21 mouse cellular contexts compared by ENCODE assay signal in the genomic region with DNA sequence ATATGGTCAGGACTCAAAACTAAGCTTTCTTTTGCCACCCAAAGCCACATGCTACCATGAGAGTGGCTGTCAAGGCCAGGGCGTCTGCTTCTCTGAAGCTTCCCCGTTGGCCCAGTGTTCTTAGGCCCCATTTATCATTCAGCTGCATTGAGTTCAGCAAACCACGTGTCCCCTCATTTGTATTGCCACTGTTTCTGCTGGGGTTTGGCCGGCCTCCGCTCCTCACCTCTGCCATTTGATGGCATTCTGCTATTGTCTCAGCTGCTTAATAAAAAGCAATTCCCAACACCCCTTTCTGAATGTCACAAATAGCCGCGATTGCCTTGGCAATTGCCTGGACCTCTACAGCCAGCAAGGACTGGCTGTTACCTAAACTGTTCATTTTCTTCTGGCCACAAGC.
DNase-seq lines count a peak whose midpoint lies in the region; ATAC-seq and TF ChIP-seq lines count a peak whose summit lies in the region.
"Had no signal": no experiment of that assay in that cellular context is flagged by ENCODE, and none has a peak within 500 bp of the region (broad histone marks: within the 10 kb centered on the region; RNA-seq: fewer than 3 reads in every experiment).

No protein-coding gene starts in this region.

- WGBS in hindbrain, embryonic 10.5 days = 54% methylated on average over 7 of the region's 7 CpGs
- WGBS in hindbrain, postnatal 0 days = 30% methylated on average over 7 of the region's 7 CpGs
- WGBS in forebrain, embryonic 16.5 days = 31% methylated on average over 7 of the region's 7 CpGs
- 10% methylated on average over 7 of the region's 7 CpGs for WGBS in neural tube, embryonic 12.5 days

- H3K9me3 ChIP-seq in hindbrain, embryonic 10.5 days = no peaks in the 10 kb centered on the region
- no peaks in the 10 kb centered on the region for H3K9me3 ChIP-seq in hindbrain, postnatal 0 days (ENCODE audit: low read length)
- H3K9me3 ChIP-seq in forebrain, embryonic 16.5 days (ENCODE audit: control insufficient read depth, low read length) = peaks cover 3% of the 10 kb centered on the region; the same call in 1 of the 2 replicates
- H3K9me3 ChIP-seq in neural tube, embryonic 12.5 days = no peaks in the 10 kb centered on the region
- H3K9me3 ChIP-seq: heart, embryonic 13.5 days; limb, embryonic 12.5 days; liver, embryonic 12.5 days had no signal

- ATAC-seq in hindbrain, postnatal 0 days = no peak
- ATAC-seq in forebrain, embryonic 16.5 days = peak; percentile 45
- peak; percentile 58; the same call in 1 of the 2 replicates for ATAC-seq in neural tube, embryonic 12.5 days (ENCODE audit: low FRiP score, low read depth)
- ATAC-seq in activated CD4-positive, CD25-positive, alpha-beta regulatory T cell, adult 4 months = no peak
- ATAC-seq: liver, embryonic 12.5 days; midbrain, embryonic 16.5 days had no signal

- no peaks in the 10 kb centered on the region for H3K36me3 ChIP-seq in hindbrain, embryonic 10.5 days
- H3K36me3 ChIP-seq in hindbrain, postnatal 0 days (ENCODE audit: insufficient read depth, low read length) = no peaks in the 10 kb centered on the region
- H3K36me3 ChIP-seq in forebrain, embryonic 16.5 days (ENCODE audit: control insufficient read depth, insufficient read depth) = no peaks in the 10 kb centered on the region
- no peaks in the 10 kb centered on the region for H3K36me3 ChIP-seq in neural tube, embryonic 12.5 days
- H3K36me3 ChIP-seq: heart, embryonic 13.5 days; limb, embryonic 12.5 days; liver, embryonic 12.5 days had no signal

- H3K4me3 ChIP-seq in hindbrain, embryonic 10.5 days = no peak overlapping the region
- no peak overlapping the region for H3K4me3 ChIP-seq in hindbrain, postnatal 0 days (ENCODE audit: low read length)
- H3K4me3 ChIP-seq in forebrain, embryonic 16.5 days (replicated peaks; ENCODE audit: low read length) = no peak overlapping the region
- H3K4me3 ChIP-seq in neural tube, embryonic 12.5 days = no peak overlapping the region
- H3K4me3 ChIP-seq: heart, embryonic 13.5 days; left cerebral cortex, adult 2 months; limb, embryonic 12.5 days; liver, embryonic 12.5 days had no signal

- no peaks in the 10 kb centered on the region; the same call in 1 of the 2 replicates for H3K4me1 ChIP-seq in hindbrain, embryonic 10.5 days (replicated peaks)
- no peaks in the 10 kb centered on the region for H3K4me1 ChIP-seq in hindbrain, postnatal 0 days (ENCODE audit: insufficient read depth, low read length)
- H3K4me1 ChIP-seq in forebrain, embryonic 16.5 days (replicated peaks; ENCODE audit: control insufficient read depth, insufficient read depth, low read length) = peaks cover 5% of the 10 kb centered on the region
- 0 out of 2 replicates have a peak, but pooled peaks cover 5% of the 10 kb centered on the region for H3K4me1 ChIP-seq in neural tube, embryonic 12.5 days
- H3K4me1 ChIP-seq: heart, embryonic 13.5 days; liver, embryonic 12.5 days had no signal

- H3K9ac ChIP-seq in hindbrain, postnatal 0 days (replicated peaks; ENCODE audit: low read length) = no peak overlapping the region
- no peak overlapping the region for H3K9ac ChIP-seq in forebrain, embryonic 16.5 days (replicated peaks; ENCODE audit: low read depth, low read length)
- no peak overlapping the region for H3K9ac ChIP-seq in neural tube, embryonic 12.5 days
- H3K9ac ChIP-seq: heart, embryonic 13.5 days; limb, embryonic 12.5 days; liver, embryonic 12.5 days had no signal

- TF ChIP-seq CTCF in hindbrain, postnatal 0 days (IDR thresholded peaks at IDR 0.05; ENCODE audit: low read depth) = no peak

- DNase-seq in adrenal gland, postnatal 14 days = peak; percentile 7
- no peak for DNase-seq in adrenal gland, adult 8-10 months
- DNase-seq in hindbrain, embryonic 10.5 days (ENCODE audit: low spot score) = peak; percentile 11
- DNase-seq in hindbrain, postnatal 0 days (ENCODE audit: low spot score) = no peak
- no peak for DNase-seq in lung, postnatal 4 days
- DNase-seq: adrenal gland, postnatal 25 days; cerebellum, adult 8-10 months; heart, adult 11 months; kidney, postnatal 4 days; layer of hippocampus, adult 9-11 months; lung, adult 2 months; thymus, postnatal 25 days had no signal

- no peaks in the 10 kb centered on the region for H3K27me3 ChIP-seq in hindbrain, embryonic 10.5 days (ENCODE audit: insufficient read depth, poor library complexity, severe bottlenecking)
- H3K27me3 ChIP-seq in hindbrain, postnatal 0 days (ENCODE audit: insufficient read depth, low read length) = no peaks in the 10 kb centered on the region
- no peaks in the 10 kb centered on the region for H3K27me3 ChIP-seq in forebrain, embryonic 16.5 days (replicated peaks; ENCODE audit: control insufficient read depth, insufficient read depth, low read length)
- no peaks in the 10 kb centered on the region for H3K27me3 ChIP-seq in neural tube, embryonic 12.5 days (replicated peaks)
- H3K27me3 ChIP-seq: CH12.LX; heart, embryonic 13.5 days; limb, embryonic 12.5 days; liver, embryonic 12.5 days had no signal

- H3K4me2 ChIP-seq in hindbrain, postnatal 0 days (ENCODE audit: low read depth, low read length) = no peak overlapping the region
- no peak overlapping the region for H3K4me2 ChIP-seq in forebrain, embryonic 16.5 days (ENCODE audit: low read length)
- H3K4me2 ChIP-seq in neural tube, embryonic 12.5 days (replicated peaks) = no peak overlapping the region
- H3K4me2 ChIP-seq: heart, embryonic 13.5 days; limb, embryonic 12.5 days; liver, embryonic 12.5 days had no signal

- no peak overlapping the region for H3K27ac ChIP-seq in hindbrain, embryonic 10.5 days
- no peak overlapping the region for H3K27ac ChIP-seq in hindbrain, postnatal 0 days
- H3K27ac ChIP-seq in forebrain, embryonic 16.5 days (ENCODE audit: low read length) = no peak overlapping the region
- no peak overlapping the region for H3K27ac ChIP-seq in neural tube, embryonic 12.5 days
- H3K27ac ChIP-seq: heart, embryonic 13.5 days; left cerebral cortex, adult 2 months; limb, embryonic 12.5 days; liver, embryonic 12.5 days had no signal

Comparison
In these comparisons a context has a peak if more than half of its experiments do, and no peak if none do; other contexts are left out.
1. DNase-seq: peak in adrenal gland, postnatal 14 days (single experiment) and hindbrain, embryonic 10.5 days (single experiment); none in adrenal gland, adult 8-10 months (single experiment), hindbrain, postnatal 0 days (single experiment) and lung, postnatal 4 days (0 of 2).
2. ATAC-seq: peak in forebrain, embryonic 16.5 days (single experiment) and neural tube, embryonic 12.5 days (single experiment); none in hindbrain, postnatal 0 days (single experiment) and activated CD4-positive, CD25-positive, alpha-beta regulatory T cell, adult 4 months (single experiment).